Mouse (Mus musculus) heart, embryonic 11.5 days (tissue): ENCODE measurements around the gene Klf16. TPM values are rescaled to one million over a fixed set of nuclear protein-coding genes. Genes with fewer than 3 reads are reported as not detected.

Source experiments
- ATAC-seq: fragments of 200-750 bp; cut with Nextera tagmentation; replicated peaks from 2 replicates; pipeline ENCODE4 v1.8.0; 2017; ENCODE audit warnings: moderate library complexity; ENCODE audit not compliant: insufficient number of reproducible peaks, low FRiP score, low TSS enrichment
- H3K27ac ChIP-seq: fragments of 300-500 bp; sonication (generic); 2 replicates; pipeline ENCODE4 v1.5.1; 2014; ENCODE audit warnings: mild to moderate bottlenecking, low read depth, low read length
- H3K27me3 ChIP-seq: fragments of 300-500 bp; sonication (generic); 2 replicates; pipeline ENCODE4 v1.6.1; 2014; ENCODE audit warnings: mild to moderate bottlenecking, low read length, mixed read lengths; ENCODE audit not compliant: control insufficient read depth, insufficient read depth
- H3K36me3 ChIP-seq: fragments of 300-500 bp; sonication (generic); 2 replicates; pipeline ENCODE4 v1.6.1; 2014; ENCODE audit warnings: mild to moderate bottlenecking, low read length, moderate library complexity, mixed read lengths; ENCODE audit not compliant: control insufficient read depth, insufficient read depth
- H3K4me1 ChIP-seq: fragments of 300-500 bp; sonication (generic); 2 replicates; pipeline ENCODE4 v1.6.1; 2014; ENCODE audit warnings: low read length; ENCODE audit not compliant: control insufficient read depth, insufficient read depth
- H3K4me2 ChIP-seq: fragments of 300-500 bp; sonication (generic); 2 replicates; pipeline ENCODE4 v1.6.1; 2014; ENCODE audit warnings: mild to moderate bottlenecking, moderate library complexity
- H3K4me3 ChIP-seq: fragments of 300-500 bp; sonication (generic); 2 replicates; pipeline ENCODE4 v1.5.1; 2014; ENCODE audit warnings: low read depth, low read length
- H3K9ac ChIP-seq: fragments of 300-500 bp; sonication (generic); 2 replicates; pipeline ENCODE4 v1.6.1; 2014; ENCODE audit warnings: mild to moderate bottlenecking, low read depth, low read length, moderate library complexity
- H3K9me3 ChIP-seq: fragments of 300-500 bp; sonication (generic); replicated peaks from 2 replicates; pipeline ENCODE4 v1.6.1; 2016; ENCODE audit warnings: low read length; ENCODE audit not compliant: control insufficient read depth
- WGBS: fragments of 180-500 bp; shearing (Covaris S2); extraction: QIAGEN DNeasy Blood & Tissue Kit; methylation state at CpG from one replicate; pipeline ENCODE4 v1.1.7; 2014; ENCODE audit not compliant: insufficient replicate concordance; 5-methylcytosine and 5-hydroxymethylcytosine counted together
- polyA plus RNA-seq: library from polyadenylated mRNA; unstranded; fragments of >200 nt; fragmentation: Nextera tagmentation; extraction: Ambion mirVana; gene quantifications from 2 replicates; pipeline ENCODE4 v1.2.1, GENCODE M21; 2014

Gene Klf16
- polyA plus RNA-seq, result 4.9 and 5.5 TPM in 2 replicates

DNA sequence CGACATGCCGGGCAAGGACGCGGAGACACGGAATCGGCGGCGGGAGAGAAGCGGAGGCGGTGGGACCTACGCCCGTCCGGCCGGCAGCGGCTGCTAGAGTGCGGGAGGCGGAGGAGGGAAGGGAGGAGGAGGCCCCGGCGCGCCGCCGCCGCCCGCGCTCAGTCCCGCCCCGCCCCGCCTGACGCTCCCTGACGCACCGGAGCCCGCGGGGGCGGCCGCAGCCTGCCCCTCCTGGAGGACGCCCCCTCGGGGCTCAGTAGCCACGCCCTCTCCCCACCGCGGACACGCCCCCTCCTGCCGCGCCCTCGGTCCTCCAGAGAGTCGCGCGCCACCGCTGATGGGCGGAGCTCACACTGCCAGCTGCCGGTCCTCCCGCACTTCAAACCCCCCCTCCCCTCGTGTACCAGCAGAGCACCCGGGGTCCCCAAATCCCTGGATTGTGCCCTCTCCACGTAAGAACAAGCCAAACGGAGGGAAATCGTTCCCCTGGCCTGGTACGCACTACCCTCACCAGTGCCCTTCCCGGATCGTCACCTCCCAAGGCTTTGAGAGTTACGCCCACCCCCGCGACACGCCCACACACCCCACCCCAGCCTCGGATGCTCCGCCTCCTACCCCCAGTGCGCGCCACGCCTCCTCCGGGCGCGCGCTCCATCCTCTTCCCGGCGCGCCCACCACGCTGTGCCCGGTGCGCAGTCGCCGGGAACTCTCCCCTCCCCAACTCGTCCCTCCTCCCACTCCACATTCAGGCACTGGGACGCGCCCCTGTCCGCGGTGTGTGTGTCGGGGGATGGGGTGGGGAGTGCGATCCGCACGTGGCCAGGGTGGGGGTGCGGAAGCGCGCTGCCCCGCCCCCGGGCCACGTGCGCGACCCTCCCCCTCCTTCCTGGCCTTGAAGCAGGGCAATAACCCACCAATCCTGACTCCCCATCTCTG, at the start of gene Klf16:
Gene Klf16 (minus strand): TSS at position 127 of the 936 bp plus-strand sequence.
- Histone ChIP-seq H3K4me1 (peaks cover 31% of the 10 kb centered on the region), H3K36me3 (no peaks in the 10 kb centered on the region), H3K27ac (peak within 1 kb of the TSS; percentile 95), H3K27me3 (no peaks in the 10 kb centered on the region), H3K9ac (peak within 1 kb of the TSS; percentile 79), H3K4me2 (peak within 1 kb of the TSS; percentile 98), H3K9me3 (no peaks in the 10 kb centered on the region), H3K4me3 (peak within 1 kb of the TSS; percentile 78)
- peak; percentile 80 for ATAC-seq
- WGBS, result under 1% methylated on average over 72 of the region's 97 CpGs

DNA sequence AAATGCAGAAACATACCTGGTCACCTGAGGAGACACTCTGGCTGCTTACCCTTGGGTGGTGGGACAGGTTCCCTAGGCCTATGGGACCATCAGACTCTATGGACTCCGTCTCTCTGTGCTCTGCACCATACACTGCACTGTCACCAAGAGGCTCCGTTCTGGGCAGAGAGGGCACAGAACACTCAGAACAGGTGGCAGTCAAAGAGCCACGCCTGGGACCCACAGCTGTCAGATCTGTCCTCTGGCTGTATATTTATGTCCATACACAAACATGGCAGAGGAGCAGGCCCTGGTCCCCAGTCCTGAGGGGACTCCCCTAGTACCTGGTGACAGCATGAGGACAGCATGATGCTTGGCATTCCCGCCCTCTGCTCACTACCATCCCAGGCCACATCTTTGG, 48.6 kb upstream of the Klf16 start:
- WGBS, result 86% methylated on average over 4 of the region's 4 CpGs

DNA sequence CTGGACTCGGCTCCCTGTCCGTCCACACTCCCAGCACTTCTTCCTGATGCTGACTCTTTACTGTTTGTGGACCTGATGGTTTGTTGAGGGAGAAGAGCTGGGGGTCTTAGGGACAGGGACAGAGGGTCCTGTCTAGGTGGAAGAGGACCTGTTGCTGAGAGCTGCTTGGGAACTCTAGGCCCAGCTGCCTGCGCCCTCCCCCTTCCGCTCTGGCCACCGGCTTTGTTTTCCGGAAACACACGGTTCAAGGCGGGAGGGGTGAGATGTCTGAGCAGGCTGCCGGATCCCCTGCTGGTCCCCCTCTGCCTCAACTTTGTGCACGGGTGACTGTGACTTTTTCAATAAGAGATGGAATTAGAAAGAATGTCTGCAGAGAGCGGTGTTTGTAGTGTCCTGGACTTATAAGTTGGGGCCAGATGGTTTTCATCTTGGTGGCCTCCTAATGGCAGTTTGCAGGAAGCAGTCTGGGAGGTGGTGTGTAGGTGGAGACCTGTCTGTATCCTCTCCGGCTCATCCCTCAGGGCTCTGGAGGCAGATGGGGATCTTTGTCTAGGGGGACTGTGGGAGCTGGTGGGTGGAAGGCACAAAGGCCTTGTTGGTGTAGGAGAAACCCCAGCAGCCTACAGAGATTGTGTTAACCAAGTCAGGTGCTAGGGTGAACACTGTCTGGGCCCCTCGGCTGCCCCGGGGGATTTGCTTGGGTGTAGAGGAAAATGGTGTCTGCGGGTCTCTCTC, 46.5 kb upstream of the Klf16 start:
- Histone ChIP-seq H3K4me1 (peaks cover 42% of the 10 kb centered on the region), H3K4me2 (peak overlapping the region; percentile 99), H3K9ac (peak overlapping the region; percentile 91), H3K36me3 (no peaks in the 10 kb centered on the region), H3K27me3 (no peaks in the 10 kb centered on the region), H3K27ac (peak overlapping the region; percentile 95), H3K9me3 (no peaks in the 10 kb centered on the region), H3K4me3 (peak overlapping the region; percentile 96)
- ATAC-seq, result no peak
- WGBS, result 13% methylated on average over 15 of the region's 15 CpGs

More for the DNA sequence above, 48.6 kb upstream of the Klf16 start:
- no peak for ATAC-seq
- Histone ChIP-seq H3K27me3 (no peaks in the 10 kb centered on the region), H3K9me3 (no peaks in the 10 kb centered on the region), H3K4me2 (no peak overlapping the region), H3K4me3 (no peak overlapping the region), H3K9ac (no peak overlapping the region), H3K27ac (no peak overlapping the region), H3K36me3 (no peaks in the 10 kb centered on the region; the same call in 1 of the 2 replicates), H3K4me1 (peaks cover 61% of the 10 kb centered on the region)

DNA sequence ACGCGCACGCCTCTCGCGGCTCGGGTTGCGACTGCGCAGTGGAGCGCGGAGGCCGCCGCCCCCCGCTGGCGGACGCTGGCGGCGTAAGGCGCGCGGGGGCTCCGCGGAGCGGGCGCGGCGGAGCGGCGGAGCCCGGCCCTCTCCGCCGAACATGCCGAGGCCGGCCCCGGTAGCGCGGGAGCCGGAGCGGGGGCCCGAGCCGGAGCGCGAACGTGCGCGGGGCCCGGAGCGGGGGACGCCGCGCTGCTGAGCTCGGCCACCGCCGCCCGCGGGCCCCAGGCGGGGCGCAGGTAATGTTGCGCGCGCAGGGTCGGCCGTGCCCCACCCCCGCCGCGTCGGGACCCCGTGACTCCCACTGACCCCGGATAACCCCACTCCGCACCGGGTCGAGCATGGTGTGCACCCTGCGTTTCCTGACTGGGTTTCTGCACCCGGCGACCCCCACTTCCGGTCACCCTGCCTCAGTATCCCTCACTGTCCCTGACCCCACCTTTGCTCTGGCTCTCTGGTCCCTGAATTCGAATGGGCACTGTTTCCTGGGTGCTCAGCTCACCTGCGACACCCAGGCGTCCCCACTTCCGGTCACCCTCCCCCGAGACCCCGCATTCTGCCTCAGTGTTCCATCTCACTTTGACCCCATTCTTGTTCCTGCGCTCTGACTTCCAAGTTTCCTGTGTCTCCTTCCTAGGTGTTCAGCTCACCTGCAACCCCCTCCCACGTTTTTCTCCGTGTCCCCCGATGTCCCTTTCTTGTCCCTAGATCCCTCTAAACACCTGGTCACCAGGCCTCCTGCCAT, 45.7 kb upstream of the Klf16 start, which contains the start of gene Csnk1g2:
Gene Csnk1g2 (plus strand): TSS at position 178 of the 796 bp plus-strand sequence.
- peak within 1 kb of the TSS; percentile 95 for H3K27ac ChIP-seq
- no peaks in the 10 kb centered on the region for H3K27me3 ChIP-seq
- peaks cover 38% of the 10 kb centered on the region for H3K4me1 ChIP-seq
- no peaks in the 10 kb centered on the region for H3K9me3 ChIP-seq
- H3K4me3 ChIP-seq, result peak within 1 kb of the TSS; percentile 96
- H3K9ac ChIP-seq, result peak within 1 kb of the TSS; percentile 91
- H3K36me3 ChIP-seq, result no peaks in the 10 kb centered on the region
- peak; percentile 10 for ATAC-seq
- H3K4me2 ChIP-seq, result peak within 1 kb of the TSS; percentile 99
- under 1% methylated on average over 66 of the region's 85 CpGs for WGBS

DNA sequence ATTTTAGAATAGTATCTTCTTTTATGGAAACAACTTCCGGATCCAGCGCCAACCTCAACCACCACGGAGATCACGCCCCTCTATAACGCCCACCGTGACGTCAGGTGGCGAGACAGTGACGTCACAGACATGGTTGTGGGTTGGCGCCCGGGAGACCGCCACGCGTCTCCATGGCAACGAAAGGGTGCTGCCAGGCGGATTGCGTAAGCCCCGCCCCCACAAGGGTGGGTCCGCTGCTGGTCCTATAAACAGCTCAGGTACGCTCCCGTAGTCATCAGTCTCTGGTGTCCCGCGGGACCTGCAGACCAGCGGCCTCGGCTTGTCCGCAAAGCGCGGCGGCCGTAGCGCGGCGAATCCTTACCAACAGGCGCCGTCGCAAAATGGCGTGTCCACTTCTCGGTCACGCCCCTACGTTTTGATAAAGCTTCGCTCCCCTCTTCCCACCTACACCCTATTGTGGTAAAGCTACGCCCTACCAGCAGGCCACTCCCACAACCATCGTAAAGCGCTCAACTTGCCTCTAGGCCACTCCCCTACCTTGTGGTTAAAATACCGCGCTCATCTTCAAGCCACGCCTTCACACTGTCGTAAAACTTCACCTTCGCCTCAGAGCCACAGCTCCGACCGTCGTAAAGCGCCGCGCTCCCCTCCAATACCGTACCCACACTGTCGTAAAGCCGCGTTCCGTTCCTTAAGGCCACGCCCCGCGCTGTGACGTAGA, 45.0 kb upstream of the Klf16 start:
- Histone ChIP-seq H3K27me3 (no peaks in the 10 kb centered on the region), H3K4me3 (peak overlapping the region; percentile 96), H3K4me1 (peaks cover 30% of the 10 kb centered on the region), H3K9ac (peak overlapping the region; percentile 91), H3K4me2 (peak overlapping the region; percentile 99), H3K36me3 (no peaks in the 10 kb centered on the region), H3K27ac (peak overlapping the region; percentile 95), H3K9me3 (no peaks in the 10 kb centered on the region)
- ATAC-seq, result peak; percentile 91
- under 1% methylated on average over 64 of the region's 64 CpGs for WGBS

DNA sequence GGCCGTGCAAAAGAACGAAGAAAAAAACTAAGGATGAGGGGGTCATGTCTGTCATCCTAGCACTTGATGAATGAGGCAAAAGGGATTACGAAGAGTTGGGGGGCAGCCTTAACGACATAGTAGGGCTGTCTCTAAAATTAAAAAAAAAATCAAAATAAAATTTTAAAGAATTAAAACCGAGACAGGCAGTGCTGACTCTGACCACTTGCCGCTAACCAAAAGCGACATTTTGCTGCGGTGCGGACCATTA, 44.5 kb upstream of the Klf16 start:
- no peaks in the 10 kb centered on the region for H3K9me3 ChIP-seq
- peak overlapping the region; percentile 96 for H3K4me3 ChIP-seq
- peaks cover 30% of the 10 kb centered on the region for H3K4me1 ChIP-seq
- H3K4me2 ChIP-seq, result peak overlapping the region; percentile 82
- no peaks in the 10 kb centered on the region for H3K36me3 ChIP-seq
- ATAC-seq, result no peak
- H3K27me3 ChIP-seq, result no peaks in the 10 kb centered on the region
- 2% methylated on average over 9 of the region's 9 CpGs for WGBS
- peak overlapping the region; percentile 95 for H3K27ac ChIP-seq
- H3K9ac ChIP-seq, result peak overlapping the region; percentile 63

DNA sequence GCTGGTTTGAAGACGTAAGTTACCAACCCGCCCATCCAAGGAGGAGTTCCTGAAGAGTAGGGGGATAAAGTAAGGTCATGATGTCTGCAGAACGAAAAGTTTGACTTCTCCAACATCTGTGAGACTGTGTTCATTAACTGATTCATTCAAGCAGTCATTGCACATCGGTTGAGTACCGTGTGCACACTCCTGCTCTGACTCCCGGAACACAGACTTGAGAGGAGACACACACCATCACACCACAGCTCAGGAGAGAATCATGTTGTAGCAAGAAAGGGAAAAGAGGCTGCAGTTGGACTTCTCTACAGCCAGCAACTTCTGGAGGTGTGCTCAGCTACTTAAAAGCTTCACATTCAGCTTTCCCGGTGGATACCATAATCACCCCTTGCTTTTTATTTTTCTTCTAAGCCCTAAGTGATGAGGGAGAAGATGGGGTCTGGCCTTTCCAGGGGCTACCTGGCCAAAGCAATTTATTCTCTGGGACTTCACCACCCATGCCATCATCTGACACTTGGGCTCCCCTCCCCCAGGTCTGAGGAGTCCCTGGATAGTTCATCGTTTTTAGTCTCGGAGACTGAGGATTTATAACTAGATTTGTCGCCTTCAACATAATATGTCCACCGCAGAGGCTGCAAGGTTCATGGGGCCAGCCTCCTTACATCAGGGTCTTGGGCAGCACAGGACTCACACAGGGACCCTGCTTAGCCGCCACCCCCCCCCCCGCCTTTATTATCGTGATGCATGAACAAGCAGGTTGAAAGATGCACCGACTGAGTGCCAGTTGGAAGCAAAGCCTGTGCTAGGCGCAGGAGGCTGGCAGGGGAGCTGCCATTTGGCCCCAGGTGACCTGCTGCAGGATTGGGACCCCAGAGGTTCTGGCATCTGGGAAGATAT, 43.9 kb upstream of the Klf16 start:
- Histone ChIP-seq H3K27ac (peak overlapping the region; percentile 95), H3K36me3 (no peaks in the 10 kb centered on the region), H3K4me1 (peaks cover 27% of the 10 kb centered on the region), H3K27me3 (no peaks in the 10 kb centered on the region), H3K4me2 (peak overlapping the region; percentile 82), H3K4me3 (peak overlapping the region; percentile 96), H3K9ac (peak overlapping the region; percentile 63), H3K9me3 (no peaks in the 10 kb centered on the region)
- 56% methylated on average over 16 of the region's 16 CpGs for WGBS
- no peak for ATAC-seq
